Mouse (Mus musculus) forebrain, embryonic 16.5 days (tissue): Measurements from ENCODE around the gene Dmwd. TPM values are rescaled to one million over a fixed set of nuclear protein-coding genes. Genes with fewer than 3 reads are reported as not detected.

Experiments used
- ATAC-seq: fragments of 200-750 bp; cut with Nextera tagmentation; 2 replicates; pipeline ENCODE4 v1.8.0; 2017; ENCODE audit warnings: mild to moderate bottlenecking, moderate library complexity
- H3K27ac ChIP-seq: fragments of 300-500 bp; sonication (generic); 2 replicates; pipeline ENCODE4 v1.5.1; 2014; ENCODE audit warnings: low read length, control low read depth
- H3K27me3 ChIP-seq: fragments of 300-500 bp; sonication (generic); replicated peaks from 2 replicates; pipeline ENCODE4 v1.6.1; 2014; ENCODE audit warnings: low read length; ENCODE audit not compliant: control insufficient read depth, insufficient read depth
- H3K36me3 ChIP-seq: fragments of 300-500 bp; sonication (generic); 2 replicates; pipeline ENCODE4 v1.6.1; 2014; ENCODE audit not compliant: control insufficient read depth, insufficient read depth
- H3K4me1 ChIP-seq: fragments of 300-500 bp; sonication (generic); replicated peaks from 2 replicates; pipeline ENCODE4 v1.6.1; 2014; ENCODE audit warnings: low read length; ENCODE audit not compliant: control insufficient read depth, insufficient read depth
- H3K4me2 ChIP-seq: fragments of 300-500 bp; sonication (generic); 2 replicates; pipeline ENCODE4 v1.6.1; 2014; ENCODE audit warnings: mild to moderate bottlenecking, low read length, control low read depth
- H3K4me3 ChIP-seq: fragments of 300-500 bp; sonication (generic); replicated peaks from 2 replicates; pipeline ENCODE4 v1.5.1; 2014; ENCODE audit warnings: mild to moderate bottlenecking, low read length, control low read depth
- H3K9ac ChIP-seq: fragments of 300-500 bp; sonication (generic); replicated peaks from 2 replicates; pipeline ENCODE4 v1.6.1; 2014; ENCODE audit warnings: low read depth, low read length, control low read depth
- H3K9me3 ChIP-seq: fragments of 300-500 bp; sonication (generic); 2 replicates; pipeline ENCODE4 v1.6.1; 2016; ENCODE audit warnings: low read length; ENCODE audit not compliant: control insufficient read depth
- WGBS: fragments of 180-500 bp; shearing (Covaris S2); extraction: QIAGEN DNeasy Blood & Tissue Kit; methylation state at CpG from one replicate; pipeline ENCODE4 v1.1.7; 2014; 5-methylcytosine and 5-hydroxymethylcytosine counted together
- polyA plus RNA-seq: library from polyadenylated mRNA; unstranded; fragments of >200 nt; fragmentation: Nextera tagmentation; extraction: Ambion mirVana; gene quantifications from 2 replicates; pipeline ENCODE4 v1.2.1, GENCODE M21; 2015

Gene Dmwd
- polyA plus RNA-seq, 1 experiment from 2014 or later = 28.1 TPM

DNA sequence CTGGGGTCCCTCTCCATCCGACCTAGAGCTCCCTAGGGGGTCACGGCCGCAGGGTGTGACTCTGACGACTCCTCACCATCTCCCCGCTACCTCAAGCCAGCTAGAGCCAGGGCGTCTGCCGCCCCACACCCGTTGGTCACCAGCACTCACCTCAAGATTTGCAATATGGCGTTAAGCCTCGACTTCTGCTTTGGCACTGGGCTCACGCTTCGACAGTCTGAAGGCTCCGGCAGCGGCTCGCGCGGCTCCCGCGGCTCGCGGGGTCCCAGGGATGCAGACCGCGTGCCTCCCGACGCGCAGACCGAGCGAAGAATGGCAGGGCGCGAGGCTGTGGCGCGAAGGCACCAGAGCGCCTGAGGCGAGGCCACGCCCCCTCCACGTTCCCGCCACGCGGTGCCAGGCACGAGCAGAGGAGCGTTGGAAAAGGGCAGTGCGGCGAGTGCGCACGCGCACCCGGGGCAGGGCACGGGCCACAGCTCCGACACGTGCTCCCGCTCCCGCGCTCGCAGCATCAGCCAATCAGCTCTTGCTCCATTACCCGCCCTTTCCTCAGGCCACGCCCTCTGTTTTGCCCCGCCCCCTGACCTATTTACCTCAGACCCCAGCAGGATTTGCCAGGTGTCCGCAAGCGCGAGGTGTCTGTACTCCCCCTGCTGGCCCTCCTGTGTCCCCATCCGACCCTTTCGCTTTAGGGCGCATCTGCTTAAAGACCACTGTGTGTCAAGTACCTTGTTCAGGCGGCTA lies 42.2 kb downstream of the Dmwd start, which contains the start of gene Gm4969:
Gm4969 (minus strand) TSS at position 341 of the 744 bp plus-strand sequence.
- Histone ChIP-seq H3K4me1 (peaks cover 21% of the 10 kb centered on the region), H3K36me3 (no peaks in the 10 kb centered on the region), H3K9me3 (0 out of 2 replicates have a peak, but pooled peaks cover 4% of the 10 kb centered on the region), H3K9ac (peak within 1 kb of the TSS; percentile 23; the same call in 1 of the 2 replicates), H3K4me3 (peak within 1 kb of the TSS; percentile 39), H3K4me2 (peak within 1 kb of the TSS; percentile 63), H3K27ac (no peak within 1 kb of the TSS), H3K27me3 (no peaks in the 10 kb centered on the region)
- WGBS = 20% methylated on average over 60 of the region's 64 CpGs
- peak; percentile 26 for ATAC-seq

DNA sequence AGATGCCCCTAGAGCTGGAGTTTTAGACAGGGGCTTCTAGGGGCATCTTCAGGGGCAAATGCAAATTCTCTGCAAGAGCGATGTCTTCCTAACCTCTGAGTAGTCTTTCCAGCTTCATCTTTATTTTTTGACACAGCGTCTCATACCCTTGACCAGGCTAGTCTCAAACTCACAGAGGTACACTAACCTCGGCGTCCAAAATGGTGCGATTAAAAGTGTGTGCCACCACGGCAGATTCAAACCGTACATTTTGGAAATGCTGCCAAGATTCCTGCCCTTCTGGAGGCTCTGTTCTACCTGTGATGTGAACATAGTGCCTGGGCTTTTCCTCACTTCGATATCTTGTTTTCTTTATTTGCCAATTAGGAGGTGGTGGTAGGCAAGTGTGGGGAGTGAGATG lies 43.1 kb downstream of the Dmwd start:
- no peaks in the 10 kb centered on the region for H3K27me3 ChIP-seq
- peaks cover 21% of the 10 kb centered on the region for H3K4me1 ChIP-seq
- H3K9ac ChIP-seq = no peak overlapping the region
- peak overlapping the region; percentile 69; the same call in 1 of the 2 replicates for H3K4me2 ChIP-seq
- H3K4me3 ChIP-seq = no peak overlapping the region
- 95% methylated on average over 8 of the region's 8 CpGs for WGBS
- H3K36me3 ChIP-seq = no peaks in the 10 kb centered on the region
- peak; percentile 6; the same call in 1 of the 2 replicates for ATAC-seq
- no peak overlapping the region for H3K27ac ChIP-seq
- H3K9me3 ChIP-seq = 0 out of 2 replicates have a peak, but pooled peaks cover 4% of the 10 kb centered on the region

DNA sequence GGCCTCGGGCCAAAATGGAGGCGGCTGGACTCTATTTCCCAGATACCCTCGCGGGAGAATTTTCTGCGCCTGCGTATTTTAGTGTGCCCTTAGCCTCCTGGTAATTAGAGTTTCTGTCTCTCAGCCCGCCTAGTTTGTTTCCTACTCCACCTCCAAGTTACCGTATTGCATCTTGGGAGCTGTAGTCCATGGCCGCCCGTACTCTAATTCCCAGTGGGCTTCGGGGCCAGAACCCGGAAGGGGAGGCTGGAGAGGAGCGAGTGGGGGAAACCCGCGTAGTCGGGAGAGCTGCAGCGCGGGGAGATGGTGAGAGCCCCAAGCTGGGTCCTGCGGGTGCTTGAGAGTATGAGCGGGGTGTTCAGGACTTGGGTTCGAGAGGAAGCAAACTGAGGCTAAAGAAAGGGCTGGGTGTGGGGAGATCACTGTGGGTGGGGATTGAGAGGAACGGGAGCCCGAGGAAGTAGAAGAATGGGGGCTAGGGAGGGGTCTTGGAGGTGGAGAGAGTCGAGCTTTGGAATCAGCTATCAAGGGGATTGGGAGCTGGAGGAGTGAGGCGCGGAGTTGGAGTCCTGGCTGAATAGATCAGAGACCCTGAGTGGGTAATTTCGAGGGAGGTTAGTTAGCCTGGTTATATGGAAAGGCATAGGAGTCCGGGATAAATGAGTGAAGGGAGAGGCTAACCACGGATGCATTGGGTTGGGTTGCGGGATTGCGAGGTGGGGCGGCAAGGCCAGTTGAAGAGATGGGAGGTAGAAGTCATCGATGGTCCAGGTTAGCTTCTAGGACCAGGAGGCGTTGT lies 43.8 kb downstream of the Dmwd start, which contains the start of gene Fbxo46:
Fbxo46 (plus strand) TSS at position 229 of the 799 bp plus-strand sequence.
- Histone ChIP-seq H3K27ac (peak within 1 kb of the TSS; percentile 42; the same call in 1 of the 2 replicates), H3K9ac (peak within 1 kb of the TSS; percentile 69), H3K4me3 (peak within 1 kb of the TSS; percentile 65), H3K4me1 (peaks cover 21% of the 10 kb centered on the region), H3K9me3 (0 out of 2 replicates have a peak, but pooled peaks cover 4% of the 10 kb centered on the region), H3K4me2 (peak within 1 kb of the TSS; percentile 69), H3K36me3 (no peaks in the 10 kb centered on the region), H3K27me3 (no peaks in the 10 kb centered on the region)
- ATAC-seq = peak; percentile 98
- 2% methylated on average over 34 of the region's 34 CpGs for WGBS

- H3K9ac ChIP-seq = no peak overlapping the region
- H3K4me2 ChIP-seq = no peak overlapping the region
- H3K4me1 ChIP-seq = peaks cover 21% of the 10 kb centered on the region
- WGBS = 86% methylated on average over 4 of the region's 4 CpGs
- no peak for ATAC-seq
- no peak overlapping the region for H3K27ac ChIP-seq
- no peaks in the 10 kb centered on the region for H3K27me3 ChIP-seq
- H3K9me3 ChIP-seq = 0 out of 2 replicates have a peak, but pooled peaks cover 4% of the 10 kb centered on the region
- no peak overlapping the region for H3K4me3 ChIP-seq
- no peaks in the 10 kb centered on the region for H3K36me3 ChIP-seq
These were observed 45.7 kb downstream of the Dmwd start for GRCm38 (mm10) chr7:19121686-19122085.

DNA sequence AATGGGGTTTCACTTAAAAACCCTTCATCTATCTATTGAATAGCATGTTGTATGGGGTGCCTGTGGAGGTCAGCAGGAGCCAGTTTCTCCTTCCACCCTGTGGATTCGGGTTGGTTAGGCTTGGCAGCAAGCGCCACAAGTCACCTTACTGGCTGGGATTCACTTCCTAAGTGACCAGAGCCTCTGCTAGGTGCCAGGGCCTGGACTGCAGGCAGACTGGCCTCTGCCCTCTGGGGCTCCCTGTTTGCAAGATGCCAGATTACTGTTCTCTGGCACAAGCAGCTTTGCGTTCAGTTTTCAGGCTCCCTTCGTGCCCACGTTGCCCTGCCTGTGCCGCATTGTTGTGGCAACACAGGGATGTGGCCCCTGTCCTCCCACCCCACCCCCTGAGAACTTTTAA lies 48.7 kb downstream of the Dmwd start:
- Histone ChIP-seq H3K4me3 (no peak overlapping the region), H3K4me1 (peaks cover 12% of the 10 kb centered on the region), H3K27me3 (no peaks in the 10 kb centered on the region), H3K27ac (no peak overlapping the region), H3K4me2 (no peak overlapping the region), H3K9me3 (no peaks in the 10 kb centered on the region), H3K36me3 (no peaks in the 10 kb centered on the region; the same call in 1 of the 2 replicates), H3K9ac (no peak overlapping the region)
- no peak for ATAC-seq
- WGBS = 83% methylated on average over 6 of the region's 6 CpGs

GRCm38 (mm10) chr7:19127744-19128143 lies 51.7 kb downstream of the Dmwd start:
- 88% methylated on average over 5 of the region's 5 CpGs for WGBS
- no peak overlapping the region for H3K4me2 ChIP-seq
- H3K27ac ChIP-seq = no peak overlapping the region
- H3K27me3 ChIP-seq = no peaks in the 10 kb centered on the region
- no peak overlapping the region for H3K9ac ChIP-seq
- H3K9me3 ChIP-seq = no peaks in the 10 kb centered on the region
- ATAC-seq = no peak
- H3K4me3 ChIP-seq = no peak overlapping the region
- H3K4me1 ChIP-seq = peaks cover 11% of the 10 kb centered on the region
- H3K36me3 ChIP-seq = no peaks in the 10 kb centered on the region; the same call in 1 of the 2 replicates

GRCm38 (mm10) chr7:19129396-19129795 lies 53.4 kb downstream of the Dmwd start:
- Histone ChIP-seq H3K27me3 (no peaks in the 10 kb centered on the region), H3K27ac (no peak overlapping the region), H3K4me1 (peaks cover 11% of the 10 kb centered on the region), H3K9ac (no peak overlapping the region), H3K36me3 (no peaks in the 10 kb centered on the region; the same call in 1 of the 2 replicates), H3K9me3 (no peaks in the 10 kb centered on the region), H3K4me3 (no peak overlapping the region), H3K4me2 (no peak overlapping the region)
- no peak for ATAC-seq
- 96% methylated on average over 5 of the region's 5 CpGs for WGBS

GRCm38 (mm10) chr7:19130657-19131056 lies 54.6 kb downstream of the Dmwd start:
- Histone ChIP-seq H3K36me3 (peaks cover 3% of the 10 kb centered on the region), H3K9me3 (no peaks in the 10 kb centered on the region), H3K4me1 (peaks cover 11% of the 10 kb centered on the region), H3K9ac (no peak overlapping the region), H3K27me3 (no peaks in the 10 kb centered on the region), H3K27ac (peak overlapping the region; percentile 86), H3K4me2 (peak overlapping the region; percentile 62), H3K4me3 (peak overlapping the region; percentile 49)
- ATAC-seq = no peak
- 33% methylated on average over 4 of the region's 4 CpGs for WGBS

- 0% methylated on average over 39 of the region's 39 CpGs for WGBS
- H3K4me2 ChIP-seq = peak overlapping the region; percentile 62
- ATAC-seq = peak; percentile 99
- no peaks in the 10 kb centered on the region for H3K27me3 ChIP-seq
- H3K4me3 ChIP-seq = peak overlapping the region; percentile 49
- peak overlapping the region; percentile 57 for H3K9ac ChIP-seq
- peaks cover 11% of the 10 kb centered on the region for H3K4me1 ChIP-seq
- peaks cover 5% of the 10 kb centered on the region for H3K36me3 ChIP-seq
- peak overlapping the region; percentile 86 for H3K27ac ChIP-seq
- no peaks in the 10 kb centered on the region for H3K9me3 ChIP-seq
These were observed 55.4 kb downstream of the Dmwd start for GRCm38 (mm10) chr7:19131324-19131848.
